Mouse (Mus musculus): Measurements from ENCODE around the gene Mrtfa.

Mrtfa gene

GRCm38 (mm10) chr15:81197197-81197596 lies 6.6 kb upstream of the Mrtfa start:
- no peak for DNase-seq (ENCODE audit: low spot score in 2 of 2)

GRCm38 (mm10) chr15:81195447-81195846 lies 4.9 kb upstream of the Mrtfa start:
- no peak for DNase-seq (ENCODE audit: low spot score in 2 of 2)

GRCm38 (mm10) chr15:81194791-81195190 lies 4.2 kb upstream of the Mrtfa start:
- no peak for DNase-seq (ENCODE audit: low spot score in 2 of 2)

- DNase-seq (ENCODE audit: low spot score in 2 of 2) = no peak
These were observed 2.3 kb upstream of the Mrtfa start for GRCm38 (mm10) chr15:81192858-81193257.

- DNase-seq (ENCODE audit: low spot score in 2 of 2) = no peak
These were observed 1.8 kb upstream of the Mrtfa start for GRCm38 (mm10) chr15:81192316-81192715.

- DNase-seq (ENCODE audit: low spot score in 2 of 2) = no peak
These were observed 746 bp upstream of the Mrtfa start for GRCm38 (mm10) chr15:81191303-81191702.

- DNase-seq (ENCODE audit: low spot score in 2 of 2) = peak; percentile 26 to 38
These were observed 437 bp downstream of the Mrtfa start for GRCm38 (mm10) chr15:81190011-81190629.

GRCm38 (mm10) chr15:81189061-81189460 lies 1.5 kb downstream of the Mrtfa start:
- no peak for DNase-seq (ENCODE audit: low spot score in 2 of 2)

GRCm38 (mm10) chr15:81184913-81185312 lies 5.6 kb downstream of the Mrtfa start:
- no peak for DNase-seq (ENCODE audit: low spot score in 2 of 2)

- DNase-seq (ENCODE audit: low spot score in 2 of 2) = no peak
These were observed 9.3 kb downstream of the Mrtfa start for GRCm38 (mm10) chr15:81181233-81181632.

GRCm38 (mm10) chr15:81179523-81179922 lies 11.0 kb downstream of the Mrtfa start:
- no peak for DNase-seq (ENCODE audit: low spot score in 2 of 2)

GRCm38 (mm10) chr15:81178703-81179102 lies 11.9 kb downstream of the Mrtfa start:
- no peak for DNase-seq (ENCODE audit: low spot score in 2 of 2)

GRCm38 (mm10) chr15:81177860-81178259 lies 12.7 kb downstream of the Mrtfa start:
- no peak for DNase-seq (ENCODE audit: low spot score in 2 of 2)

GRCm38 (mm10) chr15:81175633-81176032 lies 14.9 kb downstream of the Mrtfa start:
- no peak for DNase-seq (ENCODE audit: low spot score in 2 of 2)

GRCm38 (mm10) chr15:81172259-81172658 lies 18.3 kb downstream of the Mrtfa start:
- DNase-seq (ENCODE audit: low spot score in 2 of 2) = no peak

GRCm38 (mm10) chr15:81168735-81169134 lies 21.8 kb downstream of the Mrtfa start:
- DNase-seq (ENCODE audit: low spot score in 2 of 2) = no peak

GRCm38 (mm10) chr15:81167831-81168230 lies 22.7 kb downstream of the Mrtfa start:
- no peak for DNase-seq (ENCODE audit: low spot score in 2 of 2)

- no peak for DNase-seq (ENCODE audit: low spot score in 2 of 2)
These were observed 24.3 kb downstream of the Mrtfa start for GRCm38 (mm10) chr15:81166291-81166690.

GRCm38 (mm10) chr15:81164560-81165310 lies 25.8 kb downstream of the Mrtfa start:
- no peak for DNase-seq (ENCODE audit: low spot score in 2 of 2)

GRCm38 (mm10) chr15:81161571-81161970 lies 29.0 kb downstream of the Mrtfa start:
- no peak for DNase-seq (ENCODE audit: low spot score in 2 of 2)

- DNase-seq (ENCODE audit: low spot score in 2 of 2) = no peak
These were observed 29.9 kb downstream of the Mrtfa start for GRCm38 (mm10) chr15:81160677-81161076.

GRCm38 (mm10) chr15:81159212-81159611 lies 31.3 kb downstream of the Mrtfa start:
- no peak for DNase-seq (ENCODE audit: low spot score in 2 of 2)

GRCm38 (mm10) chr15:81158517-81159120 lies 31.9 kb downstream of the Mrtfa start:
- DNase-seq (ENCODE audit: low spot score in 2 of 2) = no peak
